Mouse (Mus musculus) erythroblast, embryonic 14.5 days (primary cell): ENCODE data around the gene Lmtk3. TPM values are rescaled to one million over a fixed set of nuclear protein-coding genes. Genes with fewer than 3 reads are reported as not detected.
A peak's percentile ranks its signal among the peaks of the same experiment; 100 is the strongest.

ENCODE experiments used
- H3K27me3 ChIP-seq: 2 replicates; pipeline ENCODE4 v1.6.1; 2012; ENCODE audit warnings: inconsistent platforms; ENCODE audit not compliant: control insufficient read depth
- H3K36me3 ChIP-seq: 2 replicates; pipeline ENCODE4 v1.6.1; 2012; ENCODE audit warnings: mild to moderate bottlenecking, inconsistent platforms; ENCODE audit not compliant: control insufficient read depth
- H3K4me1 ChIP-seq: 2 replicates; pipeline ENCODE4 v1.6.1; 2012; ENCODE audit warnings: inconsistent platforms; ENCODE audit not compliant: control insufficient read depth
- H3K4me3 ChIP-seq: replicated peaks from 2 replicates; pipeline ENCODE3; 2012; ENCODE audit warnings: moderate library complexity, mild to moderate bottlenecking, inconsistent platforms
- H3K9me3 ChIP-seq: 2 replicates; pipeline ENCODE4 v1.6.1; 2012; ENCODE audit warnings: low read length, inconsistent platforms, mixed read lengths; ENCODE audit not compliant: control insufficient read depth
- GATA1 ChIP-seq: IDR thresholded peaks from 2 replicates; pipeline ENCODE4 v1.6.1; 2012; ENCODE audit warnings: low read length, inconsistent platforms, mixed read lengths
- TAL1 ChIP-seq: IDR thresholded peaks from 3 replicates; pipeline ENCODE4 v1.6.1; 2012; ENCODE audit warnings: low read length, inconsistent platforms, mixed read lengths
- polyA plus RNA-seq: library from polyadenylated mRNA; stranded (reverse); fragments of >175 nt; gene quantifications from 2 replicates; pipeline ENCODE4 v1.2.3, GENCODE M21; 2012

Gene Lmtk3
- polyA plus RNA-seq, 1 experiment: 0.04 TPM

GRCm38 (mm10) chr7:45787642-45788041, 4.1 kb downstream of the Lmtk3 start:
- TF ChIP-seq TAL1 (no peak), GATA1 (no peak)
- Histone ChIP-seq H3K27me3 (peaks cover 82% of the 10 kb centered on the region), H3K4me1 (peaks cover 9% of the 10 kb centered on the region)

DNA sequence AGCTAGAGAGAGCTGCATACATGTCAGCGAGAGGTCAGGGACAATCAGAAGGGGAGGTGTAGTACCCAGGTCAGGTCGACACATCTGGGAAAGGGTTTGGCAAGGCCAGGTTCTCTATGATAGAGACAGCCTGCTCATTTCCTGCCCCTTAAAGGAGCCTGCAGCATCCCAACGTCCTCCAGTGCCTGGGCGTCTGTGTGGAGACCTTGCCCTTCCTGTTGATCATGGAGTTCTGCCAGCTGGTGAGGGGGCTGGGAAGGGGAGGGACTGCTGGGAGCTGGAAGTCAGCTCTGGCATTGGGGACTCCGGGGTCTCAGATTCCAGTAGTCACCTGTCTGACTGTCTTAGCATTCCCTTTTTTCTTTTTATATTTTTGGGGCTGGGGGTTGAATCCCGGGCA, 7.2 kb downstream of the Lmtk3 start:
- Histone ChIP-seq H3K36me3 (no peaks in the 10 kb centered on the region), H3K4me1 (peaks cover 5% of the 10 kb centered on the region), H3K9me3 (no peaks in the 10 kb centered on the region; the same call in 1 of the 2 replicates), H3K4me3 (no peak overlapping the region), H3K27me3 (peaks cover 69% of the 10 kb centered on the region)
- no peak for TF ChIP-seq GATA1
- no peak for TF ChIP-seq TAL1

More at GRCm38 (mm10) chr7:45787642-45788041, 4.1 kb downstream of the Lmtk3 start:
- Histone ChIP-seq H3K9me3 (peaks cover 3% of the 10 kb centered on the region; the same call in 1 of the 2 replicates), H3K36me3 (no peaks in the 10 kb centered on the region), H3K4me3 (no peak overlapping the region)

GRCm38 (mm10) chr7:45791756-45792490, 8.4 kb downstream of the Lmtk3 start:
- Histone ChIP-seq H3K27me3 (peaks cover 63% of the 10 kb centered on the region), H3K9me3 (no peaks in the 10 kb centered on the region), H3K4me3 (no peak overlapping the region), H3K36me3 (no peaks in the 10 kb centered on the region), H3K4me1 (peaks cover 17% of the 10 kb centered on the region)
- TF ChIP-seq GATA1 (no peak), TAL1 (no peak)

DNA sequence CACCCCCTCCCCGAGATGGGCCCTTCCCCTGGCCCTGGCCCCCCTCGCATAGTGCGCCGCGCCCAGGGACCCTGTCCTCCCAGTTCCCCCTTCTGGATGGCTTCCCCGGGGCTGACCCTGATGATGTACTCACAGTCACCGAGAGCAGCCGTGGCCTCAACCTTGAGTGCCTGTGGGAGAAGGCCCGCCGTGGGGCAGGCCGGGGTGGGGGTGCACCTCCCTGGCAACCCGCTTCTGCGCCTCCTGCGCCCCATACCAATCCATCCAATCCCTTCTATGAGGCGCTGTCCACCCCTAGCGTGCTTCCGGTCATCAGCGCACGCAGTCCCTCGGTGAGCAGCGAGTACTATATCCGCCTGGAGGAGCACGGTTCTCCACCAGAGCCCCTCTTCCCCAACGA, 9.7 kb downstream of the Lmtk3 start:
- Histone ChIP-seq H3K4me1 (peaks cover 30% of the 10 kb centered on the region), H3K9me3 (no peaks in the 10 kb centered on the region), H3K36me3 (no peaks in the 10 kb centered on the region), H3K4me3 (no peak overlapping the region), H3K27me3 (peaks cover 63% of the 10 kb centered on the region)
- TF ChIP-seq TAL1 (no peak), GATA1 (no peak)

DNA sequence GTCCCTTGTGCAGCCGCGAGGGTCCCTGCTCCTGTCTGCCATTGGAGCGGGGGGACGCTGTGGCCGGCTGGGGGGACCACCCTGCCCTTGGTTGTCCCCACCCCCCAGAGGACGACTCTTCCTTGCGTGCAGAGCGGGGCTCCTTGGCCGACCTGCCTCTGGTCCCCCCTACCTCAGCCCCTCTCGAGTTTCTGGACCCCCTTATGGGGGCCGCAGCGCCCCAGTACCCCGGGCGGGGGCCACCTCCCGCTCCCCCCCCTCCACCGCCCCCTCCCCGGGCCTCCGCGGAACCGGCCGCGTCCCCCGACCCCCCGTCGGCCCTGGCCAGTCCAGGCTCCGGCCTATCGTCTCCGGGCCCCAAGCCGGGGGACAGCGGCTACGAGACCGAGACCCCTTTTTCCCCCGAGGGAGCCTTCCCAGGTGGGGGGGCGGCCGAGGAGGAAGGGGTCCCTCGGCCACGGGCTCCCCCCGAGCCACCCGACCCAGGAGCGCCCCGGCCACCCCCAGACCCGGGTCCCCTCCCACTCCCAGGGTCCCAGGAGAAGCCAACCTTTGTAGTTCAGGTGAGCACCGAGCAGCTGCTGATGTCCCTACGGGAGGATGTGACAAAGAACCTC, 10.5 kb downstream of the Lmtk3 start:
- H3K27me3 ChIP-seq: peaks cover 68% of the 10 kb centered on the region

DNA sequence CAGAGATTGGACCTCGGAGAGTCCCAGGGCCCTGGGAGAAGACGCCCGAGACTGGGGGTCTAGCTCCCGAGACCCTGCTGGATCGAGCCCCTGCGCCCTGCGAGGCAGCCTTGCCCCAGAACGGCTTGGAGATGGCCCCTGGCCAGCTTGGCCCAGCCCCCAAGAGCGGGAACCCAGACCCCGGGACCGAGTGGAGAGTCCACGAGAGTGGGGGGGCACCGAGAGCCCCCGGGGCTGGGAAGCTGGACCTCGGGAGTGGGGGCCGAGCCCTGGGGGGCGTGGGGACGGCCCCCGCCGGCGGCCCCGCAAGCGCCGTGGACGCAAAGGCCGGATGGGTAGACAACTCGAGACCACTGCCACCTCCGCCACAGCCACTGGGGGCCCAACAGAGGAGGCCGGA, 11.4 kb downstream of the Lmtk3 start:
- H3K36me3 ChIP-seq: no peaks in the 10 kb centered on the region
- H3K27me3 ChIP-seq: peaks cover 73% of the 10 kb centered on the region
- no peak overlapping the region for H3K4me3 ChIP-seq
- peaks cover 44% of the 10 kb centered on the region for H3K4me1 ChIP-seq
- TF ChIP-seq GATA1 (no peak), TAL1 (no peak)
- no peaks in the 10 kb centered on the region for H3K9me3 ChIP-seq

More for the DNA sequence above, 10.5 kb downstream of the Lmtk3 start:
- H3K9me3 ChIP-seq: no peaks in the 10 kb centered on the region
- H3K4me3 ChIP-seq: no peak overlapping the region
- H3K4me1 ChIP-seq: peaks cover 39% of the 10 kb centered on the region
- no peaks in the 10 kb centered on the region for H3K36me3 ChIP-seq
- no peak for TF ChIP-seq GATA1
- TF ChIP-seq TAL1: no peak

GRCm38 (mm10) chr7:45796950-45797349, 13.4 kb downstream of the Lmtk3 start:
- Histone ChIP-seq H3K4me3 (peak overlapping the region; percentile 68), H3K27me3 (peaks cover 67% of the 10 kb centered on the region), H3K4me1 (peaks cover 60% of the 10 kb centered on the region), H3K36me3 (no peaks in the 10 kb centered on the region), H3K9me3 (no peaks in the 10 kb centered on the region)
- TF ChIP-seq GATA1 (peak; percentile 81), TAL1 (peak; percentile 72)

- H3K4me3 ChIP-seq: peak overlapping the region; percentile 68
- no peaks in the 10 kb centered on the region for H3K36me3 ChIP-seq
- peaks cover 59% of the 10 kb centered on the region for H3K27me3 ChIP-seq
- peaks cover 58% of the 10 kb centered on the region for H3K4me1 ChIP-seq
- TF ChIP-seq GATA1 (no peak), TAL1 (no peak)
- no peaks in the 10 kb centered on the region for H3K9me3 ChIP-seq
Observed at GRCm38 (mm10) chr7:45797661-45798510, 14.3 kb downstream of the Lmtk3 start.

DNA sequence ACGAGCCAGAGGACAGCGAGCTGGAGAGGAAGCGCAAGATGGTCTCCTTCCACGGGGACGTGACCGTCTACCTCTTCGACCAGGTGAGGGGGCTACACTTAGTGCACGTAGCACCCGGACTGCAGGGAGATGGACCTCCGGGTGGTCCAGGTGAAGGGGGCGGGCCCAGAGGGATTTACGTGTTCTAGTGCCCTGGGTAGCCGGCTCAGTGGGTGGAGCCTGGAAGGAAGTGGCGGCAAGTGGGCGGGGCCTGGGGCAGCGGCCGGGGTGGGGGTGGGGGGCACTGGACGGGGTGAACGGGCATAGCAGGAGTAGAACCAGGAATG, 14.9 kb downstream of the Lmtk3 start:
- H3K4me3 ChIP-seq: peak overlapping the region; percentile 68
- no peaks in the 10 kb centered on the region for H3K9me3 ChIP-seq
- H3K36me3 ChIP-seq: no peaks in the 10 kb centered on the region
- no peak for TF ChIP-seq GATA1
- TF ChIP-seq TAL1: no peak
- H3K27me3 ChIP-seq: peaks cover 55% of the 10 kb centered on the region
- peaks cover 58% of the 10 kb centered on the region for H3K4me1 ChIP-seq
